Mouse (Mus musculus): ENCODE measurements around the gene Slc4a2. TPM values are rescaled to one million over a fixed set of nuclear protein-coding genes. Genes with fewer than 3 reads are reported as not detected.

Slc4a2 gene
- total RNA-seq, 4 experiments from 2014 or later = 31.0 to 52.6 (median 39.2) TPM

DNA sequence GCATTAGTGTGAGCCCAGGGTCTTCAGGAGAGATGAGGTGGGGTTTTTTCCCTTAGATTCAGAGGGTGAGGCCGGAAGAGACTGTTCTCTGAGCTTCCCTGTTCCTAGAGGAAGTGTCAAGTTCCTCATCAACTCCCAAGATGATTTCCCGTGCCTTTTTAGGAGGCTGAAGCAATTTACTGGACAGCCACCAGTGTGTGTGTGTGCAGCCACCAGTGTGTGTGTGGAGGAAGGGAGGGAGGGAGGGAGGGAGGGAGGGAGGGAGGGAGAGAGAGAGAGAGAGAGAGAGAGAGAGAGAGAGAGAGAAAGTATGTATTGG lies 30.3 kb downstream of the Slc4a2 start:
- no peak for DNase-seq (ENCODE audit: low spot score in 2 of 2)

GRCm38 (mm10) chr5:24455076-24455475 lies 31.4 kb downstream of the Slc4a2 start:
- DNase-seq (ENCODE audit: low spot score in 2 of 2) = no peak

DNA sequence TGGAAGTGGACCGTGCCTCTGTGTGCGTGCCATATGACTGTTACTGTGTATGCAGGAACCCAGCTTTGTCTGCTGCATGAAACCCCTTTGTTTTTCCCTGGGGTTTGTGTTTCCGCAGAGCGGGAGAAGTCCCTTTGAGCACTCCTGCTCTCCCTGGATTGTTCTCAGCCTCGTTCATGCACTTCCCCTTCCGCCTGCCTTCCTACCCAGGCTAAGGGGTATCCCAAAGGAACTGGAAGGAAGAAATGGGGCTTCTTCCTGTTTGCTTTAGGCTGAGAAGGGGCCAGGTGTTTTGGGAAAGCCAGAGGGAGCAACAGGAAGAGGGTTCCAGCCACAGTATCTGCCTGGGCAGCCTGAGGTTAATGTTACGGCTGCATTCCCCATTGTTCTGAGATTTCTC lies 32.0 kb downstream of the Slc4a2 start:
- DNase-seq (ENCODE audit: low spot score in 2 of 2) = no peak

DNA sequence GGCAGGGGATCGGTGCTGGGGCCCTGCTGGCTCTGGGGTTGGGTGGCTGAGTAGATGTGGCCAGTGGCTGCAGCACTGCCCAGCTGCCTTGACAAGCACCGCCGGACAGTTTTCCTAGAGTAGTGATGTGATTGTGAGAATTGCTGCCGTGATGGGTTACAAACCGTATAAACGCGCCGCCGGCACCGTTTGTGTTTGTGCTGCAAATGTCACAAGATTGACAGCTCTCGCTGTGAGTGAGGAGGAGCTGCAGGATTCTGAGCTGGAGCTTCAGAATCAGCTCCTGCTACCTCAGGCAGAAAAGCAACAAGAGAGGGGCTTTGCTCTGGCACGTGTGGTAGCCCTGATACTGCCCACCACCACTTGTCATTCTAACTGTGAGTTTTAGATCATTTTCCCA lies 43.1 kb downstream of the Slc4a2 start:
- no peak for DNase-seq (ENCODE audit: low spot score in 2 of 2)

- DNase-seq (ENCODE audit: low spot score in 2 of 2) = no peak
Measured at GRCm38 (mm10) chr5:24470600-24470999, 47.0 kb downstream of the Slc4a2 start.

DNA sequence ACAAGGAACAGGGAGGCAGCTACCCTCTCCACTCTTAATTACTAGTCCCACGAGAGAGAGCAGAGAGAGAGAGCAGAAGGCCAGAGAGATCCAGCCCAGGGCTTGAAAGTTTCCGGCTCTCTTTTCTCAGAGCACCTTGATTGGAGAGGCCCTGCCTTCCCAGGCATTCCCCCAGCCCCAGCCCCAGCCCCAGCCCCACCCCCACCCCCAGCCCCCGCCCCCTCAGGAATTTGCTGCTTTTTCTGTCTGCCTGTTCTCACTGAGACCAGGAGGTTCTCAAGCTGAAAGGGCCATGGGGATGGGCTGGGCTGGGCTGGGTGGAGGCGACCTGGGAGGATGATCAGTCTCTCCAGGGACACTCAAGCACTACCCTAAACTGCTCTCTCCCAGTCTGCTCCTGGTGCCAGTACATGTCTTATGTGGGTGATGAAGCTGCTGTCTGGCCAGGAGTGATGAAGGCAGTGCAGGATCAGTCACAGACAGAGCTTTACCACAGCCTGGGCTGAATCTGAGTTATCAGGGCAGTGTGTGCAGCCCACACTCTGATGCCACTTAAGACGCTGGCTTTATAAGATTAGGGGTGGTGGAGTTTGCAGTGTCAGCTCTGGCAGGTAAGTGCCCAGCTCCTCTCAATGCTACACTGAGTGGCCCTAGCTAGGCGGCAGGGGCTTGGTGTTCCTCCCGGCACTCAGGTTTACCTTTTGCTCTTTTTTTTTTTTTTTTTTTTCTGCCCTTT lies 49.4 kb downstream of the Slc4a2 start:
- DNase-seq (ENCODE audit: low spot score in 2 of 2) = no peak

DNA sequence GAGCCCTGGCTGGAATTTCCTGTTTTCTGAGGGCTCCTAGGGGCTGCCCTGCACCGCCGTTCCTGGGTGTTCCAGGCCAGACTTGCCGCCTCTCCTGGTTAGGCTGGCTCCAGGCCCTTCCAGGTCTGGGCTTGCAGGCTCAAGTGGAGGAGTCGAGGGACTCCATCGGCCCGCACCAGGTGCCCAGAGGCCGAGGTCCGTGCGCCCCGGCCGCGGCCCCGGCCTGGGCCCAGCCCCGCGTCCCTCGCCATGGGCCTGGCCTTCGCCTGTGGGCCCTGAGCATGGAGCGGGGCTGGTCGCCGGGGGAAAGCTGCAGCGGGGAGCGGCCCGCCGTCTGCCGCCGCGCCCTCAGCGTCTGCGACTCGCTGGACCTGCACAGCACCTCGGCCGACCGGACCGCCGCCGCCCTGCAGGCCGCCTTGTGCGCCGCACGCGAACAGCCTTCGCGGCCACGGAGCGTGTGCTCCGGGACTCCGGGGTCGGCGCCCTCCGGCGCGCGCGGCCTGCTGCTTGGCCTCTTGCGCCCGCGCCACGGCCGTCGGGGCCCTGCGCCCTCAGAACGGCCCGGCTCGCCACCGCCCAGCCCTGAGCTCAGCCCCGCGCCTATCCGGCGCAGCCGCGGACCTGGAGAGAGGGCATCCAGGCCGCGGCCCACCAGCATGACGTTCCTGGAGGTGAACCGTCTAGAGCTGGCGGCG lies 50.5 kb downstream of the Slc4a2 start:
- DNase-seq (ENCODE audit: low spot score in 2 of 2) = no peak

DNA sequence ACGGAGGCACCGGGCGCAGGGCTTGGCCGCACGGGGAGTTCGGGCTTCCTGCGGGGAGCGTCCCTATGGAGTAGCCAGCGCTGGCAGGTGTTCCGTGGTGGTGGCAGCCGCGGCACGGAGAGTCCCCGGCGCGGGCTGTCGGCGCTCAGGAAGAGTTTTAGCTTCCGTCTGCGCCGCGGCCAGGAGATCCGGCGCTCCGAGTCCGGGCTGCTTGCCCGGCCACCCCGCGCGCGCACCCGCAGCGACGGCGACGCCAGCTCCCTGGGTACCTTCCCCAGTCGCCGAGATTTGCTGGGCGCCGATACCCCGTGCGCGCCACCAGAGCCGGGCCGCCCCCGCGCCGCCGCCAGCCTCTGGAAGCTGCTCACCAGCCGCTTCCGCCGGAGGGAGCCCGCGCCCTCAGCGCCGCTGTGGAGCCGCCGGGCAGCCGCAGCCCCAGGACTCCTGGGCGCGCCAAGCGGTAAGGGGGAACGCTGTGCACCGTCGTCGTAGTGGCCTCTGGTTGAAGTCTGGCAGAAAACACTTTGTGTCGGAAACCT lies 51.2 kb downstream of the Slc4a2 start:
- peak; percentile 58 to 72 for DNase-seq (ENCODE audit: low spot score in 2 of 2)

- DNase-seq (ENCODE audit: low spot score in 2 of 2) = no peak
Measured at GRCm38 (mm10) chr5:24475476-24476241, 52.0 kb downstream of the Slc4a2 start.

DNA sequence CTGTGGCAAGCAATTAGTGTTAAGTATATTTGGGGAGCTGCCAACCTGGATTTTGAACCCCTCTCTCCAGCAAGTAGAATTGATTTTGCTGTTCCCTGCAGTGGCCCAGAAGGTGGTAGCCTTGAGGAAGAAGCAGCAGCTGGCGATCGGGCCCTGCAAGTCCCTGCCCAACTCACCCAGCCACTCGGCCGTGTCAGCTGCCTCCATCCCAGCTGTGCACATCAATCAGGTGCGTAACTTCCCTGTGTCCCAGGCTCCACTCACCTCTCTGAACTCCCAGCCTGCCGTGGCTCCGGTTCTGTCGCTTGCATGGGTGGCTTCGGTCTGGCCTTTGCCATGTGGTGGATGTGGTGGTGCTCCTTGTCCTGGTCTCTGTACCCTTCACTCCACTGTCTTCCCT lies 54.3 kb downstream of the Slc4a2 start:
- no peak for DNase-seq (ENCODE audit: low spot score in 2 of 2)

- no peak for DNase-seq (ENCODE audit: low spot score in 2 of 2)
Measured at GRCm38 (mm10) chr5:24481647-24482046, 58.0 kb downstream of the Slc4a2 start.

- DNase-seq (ENCODE audit: low spot score in 2 of 2) = no peak
Measured at GRCm38 (mm10) chr5:24482247-24483079, 58.8 kb downstream of the Slc4a2 start.

GRCm38 (mm10) chr5:24483326-24483725 lies 59.7 kb downstream of the Slc4a2 start:
- no peak for DNase-seq (ENCODE audit: low spot score in 2 of 2)

- no peak for DNase-seq (ENCODE audit: low spot score in 2 of 2)
Measured at GRCm38 (mm10) chr5:24484963-24485362, 61.3 kb downstream of the Slc4a2 start.

GRCm38 (mm10) chr5:24486097-24486496 lies 62.5 kb downstream of the Slc4a2 start:
- peak; percentile 76 to 87 for DNase-seq (ENCODE audit: low spot score in 2 of 2)

DNA sequence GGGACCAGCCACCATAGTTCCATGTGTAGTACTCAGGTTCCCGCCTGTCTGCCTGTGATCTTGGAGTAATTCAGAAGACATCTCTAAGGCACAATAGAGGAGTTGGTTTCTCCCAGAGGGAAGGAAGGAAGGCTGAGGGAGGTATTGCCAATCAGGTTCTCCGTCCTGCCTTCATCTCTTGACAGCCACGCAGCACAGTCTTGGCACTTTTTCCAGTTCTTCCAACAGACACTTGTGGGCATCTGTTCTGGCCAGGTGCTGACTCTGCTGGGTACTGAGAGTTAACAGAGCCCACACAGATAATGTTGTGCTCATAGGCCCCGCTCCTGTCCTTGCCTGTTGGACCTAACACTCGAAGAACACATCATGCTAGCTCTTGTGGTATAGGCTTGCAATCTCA lies 63.1 kb downstream of the Slc4a2 start:
- no peak for DNase-seq (ENCODE audit: low spot score in 2 of 2)

DNA sequence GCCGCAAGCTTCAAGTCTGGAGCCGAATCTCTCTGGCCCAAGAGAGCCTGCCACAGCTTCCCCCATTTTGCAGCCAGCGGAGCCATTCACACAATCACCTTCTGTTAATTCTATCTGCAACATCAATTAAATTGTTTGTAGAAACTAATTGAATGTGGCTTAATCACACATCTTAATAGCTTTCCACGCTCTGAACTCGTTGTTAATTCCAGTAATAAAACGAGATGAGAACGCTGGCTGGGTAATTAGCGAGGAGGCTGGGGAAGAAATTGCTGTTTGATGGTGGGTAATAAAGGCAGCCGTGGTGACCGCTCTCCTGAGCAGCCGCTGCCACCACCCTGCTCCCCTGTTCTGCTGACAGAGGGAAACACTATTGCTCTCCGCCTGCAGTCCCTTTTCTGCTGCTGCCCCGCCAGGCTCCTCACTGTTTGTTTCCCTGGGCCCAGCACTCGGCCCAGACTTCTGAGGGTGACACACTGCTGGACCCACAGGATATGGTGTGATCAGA lies 66.8 kb downstream of the Slc4a2 start:
- DNase-seq (ENCODE audit: low spot score in 2 of 2) = no peak

All from left cerebral cortex, adult 8-10 months (tissue).